Mouse (Mus musculus) activated CD4-positive, CD25-positive, alpha-beta regulatory T cell (primary cell): ENCODE results near the gene Flii. TPM values are rescaled to one million over a fixed set of nuclear protein-coding genes. Genes with fewer than 3 reads are reported as not detected.

Experiments
- polyA plus RNA-seq, 2 experiments: library from polyadenylated mRNA; unstranded; fragments of 100-300 nt; shearing (Covaris generic); gene quantifications; one replicate each; pipeline ENCODE4 v1.2.1; 2017

Gene Flii
- polyA plus RNA-seq, result 100 to 1,000 TPM; 104 to 176 TPM

GRCm38 (mm10) chr11:60726601-60727391, at the start of gene Flii:
TSS of gene Flii (minus strand) at chr11:60727263.

DNA sequence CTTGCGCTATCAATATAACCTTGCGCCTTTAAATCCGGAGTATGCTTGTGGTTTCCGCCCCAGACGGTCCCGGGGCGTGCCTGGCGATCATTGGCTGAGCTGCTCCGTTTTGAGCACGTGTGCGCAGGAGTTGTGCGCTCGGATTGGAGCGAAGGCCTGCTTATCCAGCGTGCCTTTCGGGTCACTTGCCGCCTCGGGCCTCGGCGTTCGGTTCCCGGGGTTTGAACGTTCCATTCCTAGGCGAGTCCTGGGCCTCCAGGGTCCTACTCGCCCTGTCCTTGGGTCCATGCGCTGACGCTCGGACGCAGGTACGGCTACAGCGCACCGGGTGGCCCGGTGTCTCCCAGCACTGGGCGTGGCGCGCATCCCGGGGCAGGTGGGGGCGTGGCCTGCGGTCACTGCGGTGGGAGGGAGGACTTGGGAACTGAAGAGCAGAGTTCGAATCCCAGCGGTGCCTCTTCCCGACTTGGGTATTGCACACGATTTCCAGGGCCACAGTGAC, 1.2 kb upstream of the Flii start, which contains the start of gene Mief2:
Gene Mief2, plus strand, starts transcription at position 139 of the 502 bp plus-strand sequence.

DNA sequence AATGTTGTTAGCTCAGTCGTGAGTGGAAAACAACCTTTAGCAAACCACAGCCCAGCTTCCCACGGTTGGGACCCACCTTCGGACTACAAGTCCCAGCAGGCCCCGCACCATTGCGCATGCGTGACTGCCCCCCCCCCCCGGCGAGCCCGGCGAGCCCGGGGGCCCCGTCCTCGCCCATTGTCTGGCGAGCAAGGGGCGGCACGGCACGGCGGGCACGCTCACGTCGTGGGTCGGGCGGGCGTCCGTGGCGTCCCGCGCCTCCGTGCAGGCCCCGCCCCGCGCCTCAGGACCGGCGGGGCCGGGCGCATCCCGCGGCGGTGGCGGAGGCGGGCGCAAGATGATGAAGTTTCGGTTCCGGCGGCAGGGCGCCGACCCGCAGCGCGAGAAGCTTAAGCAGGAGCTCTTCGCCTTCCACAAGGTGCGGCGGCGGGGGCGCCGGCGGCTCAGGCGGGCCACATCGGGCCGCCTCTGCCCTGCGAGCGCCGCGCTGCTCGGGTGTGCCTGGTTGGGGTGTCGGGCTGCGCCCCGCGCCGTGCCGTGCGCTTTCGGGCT, 27.5 kb downstream of the Flii start, which contains the start of gene Llgl1:
Gene Llgl1, plus strand, starts transcription at position 200 of the 552 bp plus-strand sequence.

Other genes with a start within 250 kb of the Flii start
- 10 to 100 TPM; 17.2 to 26.4 TPM for gene Alkbh5, start 190.9 kb downstream of the Flii start, polyA plus RNA-seq
- 10 to 100 TPM; 31.0 to 32.5 TPM for gene Llgl1, start 27.5 kb downstream of the Flii start, polyA plus RNA-seq
- gene Mief2, start 1.1 kb upstream of the Flii start, polyA plus RNA-seq, result 10 to 100 TPM; 13.6 to 17.9 TPM
- 10 to 100 TPM in 1 of 2 experiments, 1 to 10 TPM in 1; 9.9 to 10.6 TPM for gene Top3a, start 50.1 kb upstream of the Flii start, polyA plus RNA-seq
- gene Smcr8, start 50.3 kb upstream of the Flii start, polyA plus RNA-seq, result 1 to 10 TPM; 4.9 to 8.7 TPM
- 10 to 100 TPM; 19.5 to 24.9 TPM for gene Shmt1, start 84.5 kb upstream of the Flii start, polyA plus RNA-seq
- 10 to 100 TPM; 27.0 to 27.2 TPM for gene Dhrs7b, start 103.4 kb upstream of the Flii start, polyA plus RNA-seq
- 10 to 100 TPM; 26.3 to 39.7 TPM for gene Tmem11, start 152.0 kb upstream of the Flii start, polyA plus RNA-seq
- 10 to 100 TPM in 1 of 2 experiments, 1 to 10 TPM in 1; 8.4 to 10.4 TPM for gene Natd1, start 187.5 kb upstream of the Flii start, polyA plus RNA-seq
- 100 to 1,000 TPM in 1 of 2 experiments, 10 to 100 TPM in 1; 65.7 to 124 TPM for gene Map2k3, start 204.8 kb upstream of the Flii start, polyA plus RNA-seq